Mouse (Mus musculus) thymus, adult 2 months (tissue): ENCODE results near the gene Smg1. TPM values are rescaled to one million over a fixed set of nuclear protein-coding genes. Genes with fewer than 3 reads are reported as not detected.

Experiments
- DNase-seq: peaks from one replicate; pipeline ENCODE4 v3.0.0; 2021
- H3K27ac ChIP-seq: fragments of 200-500 bp; 2 replicates; pipeline ENCODE4 v1.5.1; 2012; ENCODE audit warnings: low read length, control low read depth; ENCODE audit not compliant: control insufficient read depth, insufficient read depth
- H3K27me3 ChIP-seq: fragments of 200-500 bp; 2 replicates; pipeline ENCODE4 v1.6.1; 2012; ENCODE audit warnings: mild to moderate bottlenecking, low read length, moderate library complexity, mixed read lengths; ENCODE audit not compliant: control insufficient read depth, insufficient read depth
- H3K36me3 ChIP-seq: fragments of 200-500 bp; 2 replicates; pipeline ENCODE4 v1.6.1; 2012; ENCODE audit warnings: mild to moderate bottlenecking, low read length, moderate library complexity; ENCODE audit not compliant: control insufficient read depth, insufficient read depth
- H3K4me1 ChIP-seq: fragments of 200-500 bp; replicated peaks from 2 replicates; pipeline ENCODE4 v1.6.1; 2012; ENCODE audit warnings: low read length; ENCODE audit not compliant: control insufficient read depth, insufficient read depth
- H3K4me3 ChIP-seq: fragments of 200-500 bp; 2 replicates; pipeline ENCODE4 v1.5.1; 2012; ENCODE audit warnings: mild to moderate bottlenecking, low read length, control low read depth, moderate library complexity; ENCODE audit not compliant: control insufficient read depth, insufficient read depth
- CTCF ChIP-seq: fragments of 200-500 bp; IDR thresholded peaks from 2 replicates; pipeline ENCODE4 v1.5.1; 2012; ENCODE audit warnings: mild to moderate bottlenecking, control low read depth, low read length, moderate library complexity, borderline replicate concordance; ENCODE audit not compliant: control insufficient read depth, poor library complexity, insufficient read depth; ENCODE audit errors: extremely low read depth
- POLR2A ChIP-seq: fragments of 200-500 bp; IDR thresholded peaks from 2 replicates; pipeline ENCODE4 v1.6.1; 2012; ENCODE audit warnings: mild to moderate bottlenecking, low read length, control low read depth, moderate library complexity; ENCODE audit not compliant: control insufficient read depth, poor library complexity, insufficient read depth; ENCODE audit errors: extremely low read depth
- WGBS: fragments of 180-500 bp; shearing (Covaris S2); methylation state at CpG from one replicate; pipeline ENCODE4 v1.1.7; 2018; 5-methylcytosine and 5-hydroxymethylcytosine counted together
- polyA plus RNA-seq: library from polyadenylated mRNA; depleted of rRNA; stranded (reverse); fragments of >200 nt; gene quantifications from 2 replicates; pipeline ENCODE4 v1.2.3, GENCODE M21; 2012

Gene Smg1
- polyA plus RNA-seq, 1 experiment, result 83.7 TPM

DNA sequence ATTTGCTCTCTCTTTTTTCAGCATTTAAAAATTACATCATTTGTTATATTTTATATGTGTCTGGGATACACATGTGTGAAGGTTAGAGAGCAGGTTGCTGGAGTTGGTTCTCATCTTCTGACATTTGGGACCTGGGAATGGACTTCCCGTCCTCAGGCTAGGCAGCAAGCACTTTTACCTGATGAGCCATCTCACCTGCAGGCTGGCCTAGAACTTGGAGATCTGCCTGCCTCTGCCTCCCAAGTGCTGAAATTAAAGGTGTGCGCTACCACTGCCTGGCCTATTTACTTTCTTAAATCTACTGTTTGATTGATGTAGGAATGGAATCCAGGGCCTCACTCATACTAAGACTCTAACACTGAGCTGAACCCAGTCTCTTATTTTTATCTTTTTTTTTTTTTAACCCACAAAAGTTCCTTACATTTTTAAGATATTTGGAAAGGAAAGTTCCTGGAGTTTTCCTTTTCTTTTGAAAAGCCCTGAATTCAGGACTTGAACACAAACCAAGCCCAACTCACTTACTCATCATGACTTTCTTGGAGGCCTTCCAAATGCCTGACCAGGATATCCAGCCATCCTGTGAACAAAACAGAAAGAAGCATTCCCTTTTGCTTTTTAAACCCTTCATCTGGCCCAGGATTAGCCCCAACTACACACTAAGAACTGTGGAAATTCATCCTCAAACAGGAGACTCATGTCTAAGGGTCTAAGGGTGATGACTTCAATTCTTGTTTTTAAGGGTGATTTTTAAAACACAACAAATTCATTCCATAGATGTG, 8.1 kb upstream of the Smg1 start:
- H3K4me1 ChIP-seq, result peaks cover 26% of the 10 kb centered on the region
- no peak overlapping the region for H3K27ac ChIP-seq
- H3K27me3 ChIP-seq, result no peaks in the 10 kb centered on the region
- no peaks in the 10 kb centered on the region for H3K36me3 ChIP-seq
- H3K4me3 ChIP-seq, result no peak overlapping the region
- no peak for DNase-seq
- WGBS, result 100% methylated on average over 2 of the region's 2 CpGs
- no peak for TF ChIP-seq CTCF
- no peak for TF ChIP-seq POLR2A

DNA sequence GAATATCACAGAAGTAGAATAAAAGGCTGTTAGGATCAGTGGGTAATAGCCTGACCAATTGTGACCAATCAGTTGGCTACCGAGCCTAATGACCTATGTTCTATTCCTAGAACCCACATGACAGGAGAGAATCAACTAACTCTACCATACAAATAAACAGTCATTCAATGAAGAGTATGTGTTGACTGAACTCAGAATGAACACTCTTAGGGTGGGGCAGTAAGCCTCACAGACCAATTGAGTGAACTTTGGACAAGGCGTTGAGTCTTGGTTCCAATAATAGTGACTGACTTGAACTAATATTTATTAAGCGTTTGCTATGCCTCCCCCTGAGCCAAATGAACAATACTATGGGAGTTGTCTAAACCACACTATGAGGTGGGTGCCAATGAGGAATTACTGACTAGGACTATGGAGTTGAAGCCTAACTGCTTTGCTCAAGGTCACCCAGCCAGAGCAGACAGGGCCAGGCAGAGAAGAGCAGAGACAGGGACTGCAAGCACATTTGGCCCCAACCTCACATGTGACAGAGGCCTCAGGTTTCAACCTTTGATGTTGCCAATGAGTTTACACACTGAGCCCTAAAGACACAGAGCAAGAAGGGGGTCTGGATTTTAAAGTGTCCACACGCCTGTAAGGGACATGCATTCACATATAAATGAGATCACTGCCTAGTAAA, 7.2 kb upstream of the Smg1 start:
- H3K4me1 ChIP-seq, result peaks cover 20% of the 10 kb centered on the region
- 97% methylated on average over 4 of the region's 4 CpGs for WGBS
- TF ChIP-seq POLR2A, result no peak
- TF ChIP-seq CTCF, result no peak
- H3K27me3 ChIP-seq, result no peaks in the 10 kb centered on the region
- no peak for DNase-seq
- H3K4me3 ChIP-seq, result no peak overlapping the region
- no peak overlapping the region for H3K27ac ChIP-seq
- no peaks in the 10 kb centered on the region for H3K36me3 ChIP-seq

DNA sequence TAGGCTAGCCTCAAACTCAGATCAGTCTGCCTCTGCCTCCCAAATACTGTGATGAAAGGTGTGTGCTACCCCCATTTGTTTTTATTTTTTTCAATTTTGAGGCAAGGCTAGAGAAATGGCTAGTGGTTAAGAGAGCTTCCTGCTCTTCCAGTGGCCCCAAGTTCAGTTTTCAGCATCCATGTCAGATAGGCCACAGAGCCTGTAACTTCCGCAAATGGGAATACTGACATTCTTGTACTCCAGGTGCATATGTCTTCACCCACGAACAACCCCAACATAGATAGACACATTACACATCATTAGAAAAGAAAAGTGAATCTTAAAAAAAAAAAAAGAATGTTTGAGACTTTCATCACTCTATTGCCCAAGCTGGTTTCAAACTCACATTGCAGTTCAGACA, 6.1 kb upstream of the Smg1 start:
- TF ChIP-seq POLR2A, result no peak
- TF ChIP-seq CTCF, result no peak
- Histone ChIP-seq H3K4me3 (no peak overlapping the region), H3K36me3 (no peaks in the 10 kb centered on the region), H3K4me1 (peaks cover 16% of the 10 kb centered on the region), H3K27ac (no peak overlapping the region), H3K27me3 (no peaks in the 10 kb centered on the region)
- DNase-seq, result no peak
- 93% methylated on average over 2 of the region's 2 CpGs for WGBS

DNA sequence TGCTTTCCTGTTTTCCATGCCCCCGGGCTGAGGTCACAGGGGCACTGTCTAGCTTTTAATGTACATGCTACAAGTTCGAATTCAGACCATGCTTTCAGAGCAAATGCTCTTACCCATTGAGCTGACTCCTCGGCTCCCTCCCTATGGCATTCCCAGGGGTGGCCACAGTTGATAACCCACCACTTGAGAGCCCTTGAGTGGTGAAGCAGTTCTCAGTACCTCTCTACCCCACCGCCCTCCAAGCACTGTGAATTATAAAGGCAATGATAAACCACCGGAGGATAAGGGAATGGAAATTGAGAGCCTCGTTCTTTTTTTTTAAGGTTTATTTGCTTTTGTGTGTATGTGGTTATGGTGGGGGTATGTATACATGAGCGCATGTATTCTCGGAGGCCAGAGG, 4.6 kb upstream of the Smg1 start:
- no peak overlapping the region for H3K27ac ChIP-seq
- 93% methylated on average over 8 of the region's 8 CpGs for WGBS
- H3K27me3 ChIP-seq, result no peaks in the 10 kb centered on the region
- H3K36me3 ChIP-seq, result no peaks in the 10 kb centered on the region
- no peak for TF ChIP-seq POLR2A
- no peak for TF ChIP-seq CTCF
- peaks cover 14% of the 10 kb centered on the region for H3K4me1 ChIP-seq
- no peak overlapping the region for H3K4me3 ChIP-seq
- no peak for DNase-seq

DNA sequence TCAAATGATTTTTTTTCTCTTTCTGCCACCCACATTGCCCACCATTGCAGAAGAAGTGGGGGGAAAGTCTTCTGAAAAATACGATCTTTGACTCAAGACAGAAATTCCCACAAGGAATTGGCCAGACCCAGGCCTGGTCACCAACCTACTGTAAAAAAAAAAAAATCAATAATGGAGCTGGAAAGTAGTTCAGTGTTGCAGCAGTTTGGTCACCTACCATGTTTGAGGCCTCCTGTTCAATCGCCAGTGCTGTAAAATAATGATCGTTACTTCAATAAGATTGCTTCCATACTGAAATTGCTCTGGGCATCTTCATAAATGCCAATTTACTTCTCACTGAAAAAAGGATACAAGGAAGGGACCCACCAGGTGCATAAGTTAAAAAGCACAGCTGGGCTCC, 1.8 kb upstream of the Smg1 start:
- Histone ChIP-seq H3K4me3 (no peak overlapping the region), H3K4me1 (peaks cover 2% of the 10 kb centered on the region; the same call in 1 of the 2 replicates), H3K27me3 (no peaks in the 10 kb centered on the region), H3K27ac (no peak overlapping the region), H3K36me3 (no peaks in the 10 kb centered on the region)
- WGBS, result 98% methylated on average over 3 of the region's 3 CpGs
- TF ChIP-seq POLR2A, result no peak
- no peak for TF ChIP-seq CTCF
- no peak for DNase-seq

DNA sequence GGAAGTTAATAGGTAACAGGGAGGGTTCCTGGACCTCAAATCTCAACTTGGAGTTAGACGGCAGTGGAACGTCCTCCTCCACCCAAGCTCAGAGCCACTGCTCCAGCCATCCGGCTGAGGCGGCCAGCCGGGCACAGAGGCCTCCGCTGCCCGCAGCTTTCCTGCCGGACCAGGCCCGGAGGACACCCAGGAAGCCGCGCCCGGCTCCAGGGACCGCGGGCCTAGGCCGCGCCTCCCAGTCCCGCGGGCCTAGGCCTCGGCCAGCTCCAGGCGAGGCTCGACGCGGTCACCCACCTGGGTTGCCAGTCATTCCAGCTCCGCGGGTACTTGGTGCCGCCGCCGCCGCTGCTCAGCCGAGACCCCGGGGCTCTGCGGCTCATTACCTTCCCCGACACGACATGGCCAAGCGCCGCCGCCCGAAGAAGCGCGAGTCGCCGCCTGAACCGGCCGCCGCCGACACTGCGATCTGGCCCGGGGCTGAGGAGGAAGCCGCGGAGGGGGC, 508 bp downstream of the Smg1 start:
- Histone ChIP-seq H3K27me3 (no peaks in the 10 kb centered on the region), H3K36me3 (no peaks in the 10 kb centered on the region), H3K4me3 (peak overlapping the region; percentile 95), H3K27ac (peak overlapping the region; percentile 32), H3K4me1 (peaks cover 2% of the 10 kb centered on the region; the same call in 1 of the 2 replicates)
- no peak for DNase-seq
- under 1% methylated on average over 50 of the region's 50 CpGs for WGBS
- TF ChIP-seq POLR2A (no peak), CTCF (0 out of 2 replicates have a peak, but pooled peaks have one; percentile 8)
